Mouse (Mus musculus): ENCODE measurements around the gene Adsl. TPM values are rescaled to one million over a fixed set of nuclear protein-coding genes. Genes with fewer than 3 reads are reported as not detected.
A peak's percentile ranks its signal among the peaks of the same experiment; 100 is the strongest.

Adsl gene
- polyA plus RNA-seq, 1 experiment from 2014 or later, result 164 TPM

Small RNAs within 50 kb of the gene (microRNA-seq; reads per million reads assigned to microRNA genes)
- gene Mir5113, result 10.6 reads per million, percentile 32 among the genes with 10 or more reads in this experiment

Other genes starting within 250 kb of the Adsl start
- 28.3 and 29.9 TPM in 2 replicates for gene Tnrc6b, start 237.2 kb upstream of the Adsl start, polyA plus RNA-seq (2015; fragmentation: Nextera tagmentation; extraction: Ambion mirVana)
- gene Sgsm3, start 29.3 kb downstream of the Adsl start, polyA plus RNA-seq (2015; fragmentation: Nextera tagmentation; extraction: Ambion mirVana), result 55.9 and 73.5 TPM in 2 replicates
- 25.4 and 26.2 TPM in 2 replicates for gene Mrtfa, start 242.3 kb downstream of the Adsl start, polyA plus RNA-seq (2015; fragmentation: Nextera tagmentation; extraction: Ambion mirVana)

Data from stomach, embryonic 16.5 days (tissue).